Mouse (Mus musculus) cortical plate, adult 2 months (tissue): ENCODE measurements around the gene Tmprss12. TPM values are rescaled to one million over a fixed set of nuclear protein-coding genes. Genes with fewer than 3 reads are reported as not detected.

Experiments
- polyA plus RNA-seq: library from polyadenylated mRNA; depleted of rRNA; stranded (reverse); fragments of >200 nt; gene quantifications from 2 replicates; pipeline ENCODE4 v1.2.3, GENCODE M21; 2012; rRNA removed

Gene Tmprss12
- polyA plus RNA-seq, 1 experiment: not detected

Other genes with a start within 250 kb of the Tmprss12 start
- 35.3 and 35.9 TPM in 2 replicates for gene Dip2b, start 242.2 kb upstream of the Tmprss12 start, polyA plus RNA-seq
- gene Atf1, start 53.0 kb upstream of the Tmprss12 start, polyA plus RNA-seq: 13.4 and 14.3 TPM in 2 replicates
- 37.9 and 39.5 TPM in 2 replicates for gene Mettl7a1, start 23.3 kb downstream of the Tmprss12 start, polyA plus RNA-seq
- 0.38 and 0.75 TPM in 2 replicates for gene Mettl7a3, start 54.1 kb downstream of the Tmprss12 start, polyA plus RNA-seq
- gene Methig1, start 72.3 kb downstream of the Tmprss12 start, polyA plus RNA-seq: not detected in 2 replicates
- gene Mettl7a2, start 72.4 kb downstream of the Tmprss12 start, polyA plus RNA-seq: not detected in 2 replicates
- not detected in 2 replicates for gene Higd1c, start 83.7 kb downstream of the Tmprss12 start, polyA plus RNA-seq
- gene Gm5475, start 141.3 kb downstream of the Tmprss12 start, polyA plus RNA-seq: 0.04 TPM in 1 of 2 replicates, not detected in the other
- 47.8 and 51.6 TPM in 2 replicates for gene Slc11a2, start 144.2 kb downstream of the Tmprss12 start, polyA plus RNA-seq
- gene Letmd1, start 188.2 kb downstream of the Tmprss12 start, polyA plus RNA-seq: 97.9 and 101 TPM in 2 replicates
- gene Csrnp2, start 214.7 kb downstream of the Tmprss12 start, polyA plus RNA-seq: 24.4 and 24.7 TPM in 2 replicates